Mouse (Mus musculus): ENCODE measurements around the gene Fthl17c. TPM values are rescaled to one million over a fixed set of nuclear protein-coding genes. Genes with fewer than 3 reads are reported as not detected.
"Not testable (repeated sequence)": the region's sequence is repeated elsewhere in the genome, so short reads cannot be mapped to it uniquely, and the experiment has no call there.

The Fthl17c gene
- not detected in 2 replicates for polyA plus RNA-seq (2012)

GRCm38 (mm10) chrX:8976459-8976858 lies at the start of gene Fthl17c:
TSS of gene Fthl17c (minus strand) at chrX:8976559.
- H3K4me1 ChIP-seq (ENCODE audit: control insufficient read depth); H3K9me3 ChIP-seq (ENCODE audit: control insufficient read depth, low read length); H3K4me3 ChIP-seq (replicated peaks); H3K36me3 ChIP-seq (ENCODE audit: control insufficient read depth); H3K27me3 ChIP-seq (ENCODE audit: control insufficient read depth): not testable (repeated sequence)

GRCm38 (mm10) chrX:9019481-9019880 lies 43.1 kb upstream of the Fthl17c start:
- Histone ChIP-seq H3K4me1 (ENCODE audit: control insufficient read depth) (no peaks in the 10 kb centered on the region), H3K36me3 (ENCODE audit: control insufficient read depth) (no peaks in the 10 kb centered on the region), H3K27me3 (ENCODE audit: control insufficient read depth) (no peaks in the 10 kb centered on the region), H3K4me3 (replicated peaks) (no peak overlapping the region), H3K9me3 (ENCODE audit: control insufficient read depth, low read length) (no peaks in the 10 kb centered on the region)
- TF ChIP-seq GATA1 (IDR thresholded peaks at IDR 0.05; ENCODE audit: low read length), result no peak
- no peak for TF ChIP-seq TAL1 (IDR thresholded peaks at IDR 0.05; ENCODE audit: low read length)

- no peaks in the 10 kb centered on the region for H3K27me3 ChIP-seq (ENCODE audit: control insufficient read depth)
- TF ChIP-seq GATA1 (IDR thresholded peaks at IDR 0.05; ENCODE audit: low read length), result no peak
- TF ChIP-seq TAL1 (IDR thresholded peaks at IDR 0.05; ENCODE audit: low read length), result no peak
- H3K4me3 ChIP-seq (replicated peaks), result no peak overlapping the region
- no peaks in the 10 kb centered on the region for H3K4me1 ChIP-seq (ENCODE audit: control insufficient read depth)
- H3K36me3 ChIP-seq (ENCODE audit: control insufficient read depth), result no peaks in the 10 kb centered on the region
- no peaks in the 10 kb centered on the region for H3K9me3 ChIP-seq (ENCODE audit: control insufficient read depth, low read length)
Observed at GRCm38 (mm10) chrX:9016079-9016478, 39.7 kb upstream of the Fthl17c start.

GRCm38 (mm10) chrX:8986655-8987054 lies 10.3 kb upstream of the Fthl17c start, which contains the start of gene Fthl17d:
TSS of gene Fthl17d (minus strand) at chrX:8986755.
- not testable (repeated sequence) for H3K4me3 ChIP-seq (replicated peaks); H3K9me3 ChIP-seq (ENCODE audit: control insufficient read depth, low read length); H3K4me1 ChIP-seq (ENCODE audit: control insufficient read depth); H3K27me3 ChIP-seq (ENCODE audit: control insufficient read depth); H3K36me3 ChIP-seq (ENCODE audit: control insufficient read depth)

- H3K4me3 ChIP-seq (replicated peaks); H3K36me3 ChIP-seq (ENCODE audit: control insufficient read depth); H3K27me3 ChIP-seq (ENCODE audit: control insufficient read depth); H3K4me1 ChIP-seq (ENCODE audit: control insufficient read depth): not testable (repeated sequence)
- peaks cover 11% of the 10 kb centered on the region for H3K9me3 ChIP-seq (ENCODE audit: control insufficient read depth, low read length)
Observed at GRCm38 (mm10) chrX:8964618-8965017, 11.7 kb downstream of the Fthl17c start.

- not testable (repeated sequence) for H3K4me1 ChIP-seq (ENCODE audit: control insufficient read depth); H3K36me3 ChIP-seq (ENCODE audit: control insufficient read depth); H3K27me3 ChIP-seq (ENCODE audit: control insufficient read depth); H3K4me3 ChIP-seq (replicated peaks); H3K9me3 ChIP-seq (ENCODE audit: control insufficient read depth, low read length)
Observed at GRCm38 (mm10) chrX:8962875-8963274, 13.5 kb downstream of the Fthl17c start, which contains the start of gene Fthl17b. TSS of gene Fthl17b (minus strand) at chrX:8962975.

GRCm38 (mm10) chrX:8948130-8948805 lies 28.1 kb downstream of the Fthl17c start:
- not testable (repeated sequence) for H3K9me3 ChIP-seq (ENCODE audit: control insufficient read depth, low read length); H3K27me3 ChIP-seq (ENCODE audit: control insufficient read depth); H3K4me1 ChIP-seq (ENCODE audit: control insufficient read depth); H3K4me3 ChIP-seq (replicated peaks); H3K36me3 ChIP-seq (ENCODE audit: control insufficient read depth)

GRCm38 (mm10) chrX:8944041-8944440 lies 32.3 kb downstream of the Fthl17c start:
- no peaks in the 10 kb centered on the region for H3K27me3 ChIP-seq (ENCODE audit: control insufficient read depth)
- no peaks in the 10 kb centered on the region; the same call in 1 of the 2 replicates for H3K9me3 ChIP-seq (ENCODE audit: control insufficient read depth, low read length)
- no peaks in the 10 kb centered on the region for H3K36me3 ChIP-seq (ENCODE audit: control insufficient read depth)
- no peak overlapping the region for H3K4me3 ChIP-seq (replicated peaks)
- TF ChIP-seq GATA1 (IDR thresholded peaks at IDR 0.05; ENCODE audit: low read length) (no peak), TAL1 (IDR thresholded peaks at IDR 0.05; ENCODE audit: low read length) (no peak)
- no peaks in the 10 kb centered on the region for H3K4me1 ChIP-seq (ENCODE audit: control insufficient read depth)

- H3K9me3 ChIP-seq (ENCODE audit: control insufficient read depth, low read length), result no peaks in the 10 kb centered on the region
- no peaks in the 10 kb centered on the region for H3K4me1 ChIP-seq (ENCODE audit: control insufficient read depth)
- H3K27me3 ChIP-seq (ENCODE audit: control insufficient read depth), result no peaks in the 10 kb centered on the region
- no peak overlapping the region for H3K4me3 ChIP-seq (replicated peaks)
- TF ChIP-seq GATA1 (IDR thresholded peaks at IDR 0.05; ENCODE audit: low read length), result no peak
- TF ChIP-seq TAL1 (IDR thresholded peaks at IDR 0.05; ENCODE audit: low read length), result no peak
- no peaks in the 10 kb centered on the region for H3K36me3 ChIP-seq (ENCODE audit: control insufficient read depth)
Observed at GRCm38 (mm10) chrX:8927308-8927707, 49.1 kb downstream of the Fthl17c start.

Other genes starting within 250 kb of the Fthl17c start
- not detected in 2 replicates for gene Ssx9, start 228.1 kb downstream of the Fthl17c start, polyA plus RNA-seq (2012)
- gene Ssxb5, start 172.9 kb downstream of the Fthl17c start, polyA plus RNA-seq (2012), result not detected in 2 replicates
- gene Gm6592, start 132.6 kb downstream of the Fthl17c start, polyA plus RNA-seq (2012), result not detected in 2 replicates
- gene Gm5751, start 102.3 kb downstream of the Fthl17c start, polyA plus RNA-seq (2012), result not detected in 2 replicates
- gene B630019K06Rik, start 84.2 kb downstream of the Fthl17c start, polyA plus RNA-seq (2012), result not detected in 2 replicates
- gene Fthl17b, start 13.6 kb downstream of the Fthl17c start, polyA plus RNA-seq (2012), result not detected in 2 replicates
- not detected in 2 replicates for gene Fthl17d, start 10.2 kb upstream of the Fthl17c start, polyA plus RNA-seq (2012)
- gene Fthl17e, start 56.9 kb upstream of the Fthl17c start, polyA plus RNA-seq (2012), result not detected in 2 replicates
- gene Fthl17f, start 86.5 kb upstream of the Fthl17c start, polyA plus RNA-seq (2012), result not detected in 2 replicates
- not detected in 2 replicates for gene 4930402K13Rik, start 128.0 kb upstream of the Fthl17c start, polyA plus RNA-seq (2012)
- not detected in 2 replicates for gene Lancl3, start 223.3 kb upstream of the Fthl17c start, polyA plus RNA-seq (2012)